Comparison of ENCODE assay signal across 8 mouse cellular contexts in the genomic region with DNA sequence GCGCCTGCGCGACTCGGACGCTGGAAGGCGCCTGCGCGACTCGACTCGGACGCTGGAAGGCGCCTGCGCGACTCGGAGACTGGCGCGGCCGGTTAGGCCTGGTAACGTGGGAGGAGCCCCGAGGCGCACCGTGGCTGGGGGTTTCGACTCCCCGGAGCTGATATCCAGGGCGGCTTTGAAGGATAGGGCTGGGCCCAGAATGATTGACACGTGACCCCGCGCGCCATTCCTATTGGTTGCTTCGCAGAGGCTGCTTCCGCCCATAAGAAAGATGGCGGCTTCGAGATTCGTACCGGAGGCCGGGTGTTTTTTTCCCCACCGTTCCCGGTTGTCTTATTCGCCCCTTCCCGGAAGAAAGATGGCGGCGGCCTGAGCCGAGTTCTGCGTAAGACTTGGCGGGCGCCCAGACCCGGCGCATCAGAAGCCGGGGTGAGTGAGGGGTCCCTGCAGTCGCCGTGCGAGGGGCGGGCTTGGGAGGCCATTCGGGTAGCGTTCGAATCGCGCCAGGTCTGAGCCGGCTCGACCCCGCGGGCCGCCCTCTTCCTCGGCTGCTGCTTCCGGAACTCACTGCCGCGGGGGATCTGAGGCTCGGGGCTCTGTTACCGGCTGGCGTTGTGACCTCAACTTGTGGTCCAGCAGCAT. TPM values are rescaled to one million over a fixed set of nuclear protein-coding genes. Genes with fewer than 3 reads are reported as not detected.
A peak's percentile ranks its signal among the peaks of the same experiment; 100 is the strongest.
DNase-seq lines count a peak whose midpoint lies in the region; ATAC-seq lines count a peak whose summit lies in the region.

No protein-coding gene starts in this region.

- ATAC-seq in embryonic facial prominence, embryonic 13.5 days (ENCODE audit: insufficient number of reproducible peaks, insufficient read depth, low FRiP score, low TSS enrichment, low read depth), result peak; percentile 82
- peak; percentile 89 for ATAC-seq in limb, embryonic 13.5 days (ENCODE audit: low FRiP score, low read depth)
- ATAC-seq in midbrain, embryonic 15.5 days (replicated peaks), result peak; percentile 88

- H3K9me3 ChIP-seq in embryonic facial prominence, embryonic 13.5 days, result no peaks in the 10 kb centered on the region
- H3K9me3 ChIP-seq in limb, embryonic 13.5 days, result no peaks in the 10 kb centered on the region
- no peaks in the 10 kb centered on the region for H3K9me3 ChIP-seq in midbrain, embryonic 15.5 days

- H3K9ac ChIP-seq in embryonic facial prominence, embryonic 13.5 days, result peak overlapping the region; percentile 91
- peak overlapping the region; percentile 89 for H3K9ac ChIP-seq in limb, embryonic 13.5 days
- peak overlapping the region; percentile 70 for H3K9ac ChIP-seq in midbrain, embryonic 15.5 days

- DNase-seq in A20 (ENCODE audit: low read depth, low spot score), result peak; percentile 97
- DNase-seq in adrenal gland, postnatal 4 days (ENCODE audit: low spot score in 2 of 2), result peak; percentile 91 to 93
- peak; percentile 97 for DNase-seq in heart, adult 8-10 months (ENCODE audit: low spot score)
- peak; percentile 95 to 98 for DNase-seq in kidney, adult 8-10 months
- peak; percentile 96 to 98 for DNase-seq in spleen, postnatal 4 days (ENCODE audit: low spot score in 2 of 2)

- peak overlapping the region; percentile 93 for H3K27ac ChIP-seq in embryonic facial prominence, embryonic 13.5 days
- H3K27ac ChIP-seq in limb, embryonic 13.5 days, result peak overlapping the region; percentile 86
- H3K27ac ChIP-seq in midbrain, embryonic 15.5 days, result peak overlapping the region; percentile 97

- H3K27me3 ChIP-seq in embryonic facial prominence, embryonic 13.5 days, result no peaks in the 10 kb centered on the region
- H3K27me3 ChIP-seq in limb, embryonic 13.5 days, result no peaks in the 10 kb centered on the region
- H3K27me3 ChIP-seq in midbrain, embryonic 15.5 days (replicated peaks), result no peaks in the 10 kb centered on the region

- H3K4me1 ChIP-seq in embryonic facial prominence, embryonic 13.5 days, result peaks cover 24% of the 10 kb centered on the region
- peaks cover 27% of the 10 kb centered on the region for H3K4me1 ChIP-seq in limb, embryonic 13.5 days
- H3K4me1 ChIP-seq in midbrain, embryonic 15.5 days, result peaks cover 31% of the 10 kb centered on the region

- H3K4me2 ChIP-seq in embryonic facial prominence, embryonic 13.5 days, result peak overlapping the region; percentile 98
- H3K4me2 ChIP-seq in limb, embryonic 13.5 days (replicated peaks), result peak overlapping the region; percentile 80
- peak overlapping the region; percentile 65 for H3K4me2 ChIP-seq in midbrain, embryonic 15.5 days

- under 1% methylated on average over 70 of the region's 70 CpGs for WGBS in embryonic facial prominence, embryonic 13.5 days
- under 1% methylated on average over 70 of the region's 70 CpGs for WGBS in limb, embryonic 13.5 days
- WGBS in midbrain, embryonic 15.5 days, result under 1% methylated on average over 70 of the region's 70 CpGs

- peaks cover 35% of the 10 kb centered on the region for H3K36me3 ChIP-seq in embryonic facial prominence, embryonic 13.5 days
- H3K36me3 ChIP-seq in limb, embryonic 13.5 days, result peaks cover 36% of the 10 kb centered on the region
- H3K36me3 ChIP-seq in midbrain, embryonic 15.5 days (replicated peaks), result peaks cover 11% of the 10 kb centered on the region; the same call in 1 of the 2 replicates

- peak overlapping the region; percentile 90 for H3K4me3 ChIP-seq in embryonic facial prominence, embryonic 13.5 days
- H3K4me3 ChIP-seq in limb, embryonic 13.5 days, result peak overlapping the region; percentile 84
- H3K4me3 ChIP-seq in midbrain, embryonic 15.5 days, result peak overlapping the region; percentile 80

RNA-seq across cellular contexts. Expression of a gene that starts 0.4 kb away (rescaled TPM):
- 100 to 1,000 TPM; 224 to 231 TPM for total RNA-seq in adrenal gland, postnatal 4 days (2021)
- polyA plus RNA-seq in embryonic facial prominence, embryonic 13.5 days (2015; fragmentation: Nextera tagmentation; extraction: Ambion mirVana), result 154 and 156 TPM in 2 replicates
- 100 to 1,000 TPM in 1 of 4 experiments, 10 to 100 TPM in 3; 72.8 to 103 (median 87.1) TPM for total RNA-seq in heart, adult 8-10 months (2022)
- polyA plus RNA-seq in limb, embryonic 13.5 days (2015; fragmentation: Nextera tagmentation; extraction: Ambion mirVana), result 160 and 166 TPM in 2 replicates
- 113 and 118 TPM in 2 replicates for polyA plus RNA-seq in midbrain, embryonic 15.5 days (2015; fragmentation: Nextera tagmentation; extraction: Ambion mirVana)

RNA-seq across cellular contexts. Expression of a gene that starts 0.6 kb away (rescaled TPM):
- total RNA-seq in adrenal gland, postnatal 4 days (2021), result 1 to 10 TPM; 7.2 to 7.7 TPM
- polyA plus RNA-seq in embryonic facial prominence, embryonic 13.5 days (2015; fragmentation: Nextera tagmentation; extraction: Ambion mirVana), result 16.2 and 18.4 TPM in 2 replicates
- 1 to 10 TPM; 2.6 to 3.2 (median 2.8) TPM for total RNA-seq in heart, adult 8-10 months (2022)
- polyA plus RNA-seq in limb, embryonic 13.5 days (2015; fragmentation: Nextera tagmentation; extraction: Ambion mirVana), result 16.8 and 17.3 TPM in 2 replicates
- 38.5 and 38.9 TPM in 2 replicates for polyA plus RNA-seq in midbrain, embryonic 15.5 days (2015; fragmentation: Nextera tagmentation; extraction: Ambion mirVana)

RNA-seq across cellular contexts. Expression of a gene that starts 20.6 kb away (rescaled TPM):
- total RNA-seq in adrenal gland, postnatal 4 days (2021), result 1 to 10 TPM; 2.9 to 3.4 TPM
- polyA plus RNA-seq in embryonic facial prominence, embryonic 13.5 days (2015; fragmentation: Nextera tagmentation; extraction: Ambion mirVana), result 1.3 TPM in 1 of 2 replicates, not detected in the other
- not detected for total RNA-seq in heart, adult 8-10 months (2022)
- polyA plus RNA-seq in limb, embryonic 13.5 days (2015; fragmentation: Nextera tagmentation; extraction: Ambion mirVana), result 0.80 and 0.85 TPM in 2 replicates
- 0.56 and 0.83 TPM in 2 replicates for polyA plus RNA-seq in midbrain, embryonic 15.5 days (2015; fragmentation: Nextera tagmentation; extraction: Ambion mirVana)

RNA-seq across cellular contexts. Expression of a gene that starts 30.9 kb away (rescaled TPM):
- 10 to 100 TPM; 75.8 to 79.9 TPM for total RNA-seq in adrenal gland, postnatal 4 days (2021)
- 39.5 and 43.6 TPM in 2 replicates for polyA plus RNA-seq in embryonic facial prominence, embryonic 13.5 days (2015; fragmentation: Nextera tagmentation; extraction: Ambion mirVana)
- total RNA-seq in heart, adult 8-10 months (2022), result 10 to 100 TPM; 17.5 to 20.9 (median 18.4) TPM
- 32.0 and 35.0 TPM in 2 replicates for polyA plus RNA-seq in limb, embryonic 13.5 days (2015; fragmentation: Nextera tagmentation; extraction: Ambion mirVana)
- polyA plus RNA-seq in midbrain, embryonic 15.5 days (2015; fragmentation: Nextera tagmentation; extraction: Ambion mirVana), result 6.8 and 9.5 TPM in 2 replicates

RNA-seq across cellular contexts. Expression of a gene that starts 32.9 kb away (rescaled TPM):
- under 1 TPM in 1 of 2 experiments, not detected in 1; 0.39 TPM for total RNA-seq in adrenal gland, postnatal 4 days (2021)
- 3.0 and 4.1 TPM in 2 replicates for polyA plus RNA-seq in embryonic facial prominence, embryonic 13.5 days (2015; fragmentation: Nextera tagmentation; extraction: Ambion mirVana)
- under 1 TPM in 2 of 4 experiments, not detected in 2; 0.25 to 0.75 TPM for total RNA-seq in heart, adult 8-10 months (2022)
- polyA plus RNA-seq in limb, embryonic 13.5 days (2015; fragmentation: Nextera tagmentation; extraction: Ambion mirVana), result 2.8 and 2.9 TPM in 2 replicates
- polyA plus RNA-seq in midbrain, embryonic 15.5 days (2015; fragmentation: Nextera tagmentation; extraction: Ambion mirVana), result 3.2 and 3.6 TPM in 2 replicates

Comparison
In these comparisons a context has a peak if more than half of its experiments do, and no peak if none do; other contexts are left out.
1. Peak in every context shown above with its lines: DNase-seq, ATAC-seq, H3K4me3 ChIP-seq and H3K27ac ChIP-seq.